Mouse (Mus musculus): ENCODE measurements around the gene Ccl17.

The Ccl17 gene

DNA sequence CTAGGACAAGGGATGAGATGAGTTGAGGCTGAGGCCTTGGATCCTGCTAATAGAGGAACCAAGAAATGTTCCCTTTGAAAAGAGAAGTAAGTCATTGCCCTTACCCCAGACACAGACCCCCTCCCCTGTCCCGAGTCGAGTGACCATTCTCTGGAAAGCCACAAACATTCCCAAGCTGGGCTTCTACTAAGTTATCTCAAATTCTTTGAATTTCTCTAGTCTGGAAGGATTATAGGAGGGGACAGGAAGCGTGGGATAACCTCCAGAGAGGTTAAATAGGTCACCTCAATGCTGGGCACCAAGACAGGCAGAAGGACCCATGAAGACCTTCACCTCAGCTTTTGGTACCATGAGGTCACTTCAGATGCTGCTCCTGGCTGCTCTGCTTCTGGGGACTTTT lies at the start of gene Ccl17:
Gene Ccl17, plus strand, starts transcription at position 301 of the 400 bp plus-strand sequence.
- no peak for DNase-seq (ENCODE audit: low spot score in 2 of 2)

DNA sequence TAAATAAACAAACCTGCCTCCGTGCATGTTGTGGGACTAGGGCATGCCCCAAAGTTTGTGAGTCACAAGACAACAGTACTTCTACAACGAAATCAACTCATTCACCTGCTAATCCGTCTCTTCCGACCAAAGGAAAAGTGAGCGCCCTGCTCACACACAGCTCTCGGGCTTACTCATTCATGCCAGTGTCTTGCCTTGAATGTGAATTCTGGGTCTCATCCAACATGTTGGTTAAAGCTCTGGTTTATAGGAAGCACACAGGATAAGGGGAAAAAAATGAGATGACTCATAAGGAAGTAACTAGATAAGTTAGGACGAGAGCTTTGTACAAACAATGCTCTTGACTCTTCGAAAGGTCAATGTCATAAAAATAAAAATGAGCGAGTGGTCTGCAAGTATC lies 43.2 kb upstream of the Ccl17 start:
- no peak for DNase-seq (ENCODE audit: low spot score in 2 of 2)

DNA sequence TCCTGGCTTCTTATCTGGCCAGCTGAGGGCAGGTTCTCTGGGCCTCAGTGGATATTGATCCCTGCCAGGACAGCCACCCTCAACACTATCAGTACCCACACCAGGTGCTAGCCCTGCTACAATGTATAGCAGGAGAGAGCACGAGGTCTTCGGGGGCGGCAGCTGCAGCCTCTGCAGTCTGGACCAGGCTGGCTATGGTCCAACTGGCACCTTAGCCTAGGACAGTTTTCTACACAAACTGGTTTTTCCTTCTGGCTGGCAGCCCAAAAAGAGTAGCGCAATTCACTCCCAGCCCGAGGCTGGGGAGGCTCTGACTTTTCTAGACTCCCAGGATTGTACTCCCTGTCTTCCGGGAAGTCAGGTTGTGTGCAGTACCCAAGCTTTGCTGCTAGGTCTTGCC lies 39.3 kb upstream of the Ccl17 start:
- no peak for DNase-seq (ENCODE audit: low spot score in 2 of 2)

DNA sequence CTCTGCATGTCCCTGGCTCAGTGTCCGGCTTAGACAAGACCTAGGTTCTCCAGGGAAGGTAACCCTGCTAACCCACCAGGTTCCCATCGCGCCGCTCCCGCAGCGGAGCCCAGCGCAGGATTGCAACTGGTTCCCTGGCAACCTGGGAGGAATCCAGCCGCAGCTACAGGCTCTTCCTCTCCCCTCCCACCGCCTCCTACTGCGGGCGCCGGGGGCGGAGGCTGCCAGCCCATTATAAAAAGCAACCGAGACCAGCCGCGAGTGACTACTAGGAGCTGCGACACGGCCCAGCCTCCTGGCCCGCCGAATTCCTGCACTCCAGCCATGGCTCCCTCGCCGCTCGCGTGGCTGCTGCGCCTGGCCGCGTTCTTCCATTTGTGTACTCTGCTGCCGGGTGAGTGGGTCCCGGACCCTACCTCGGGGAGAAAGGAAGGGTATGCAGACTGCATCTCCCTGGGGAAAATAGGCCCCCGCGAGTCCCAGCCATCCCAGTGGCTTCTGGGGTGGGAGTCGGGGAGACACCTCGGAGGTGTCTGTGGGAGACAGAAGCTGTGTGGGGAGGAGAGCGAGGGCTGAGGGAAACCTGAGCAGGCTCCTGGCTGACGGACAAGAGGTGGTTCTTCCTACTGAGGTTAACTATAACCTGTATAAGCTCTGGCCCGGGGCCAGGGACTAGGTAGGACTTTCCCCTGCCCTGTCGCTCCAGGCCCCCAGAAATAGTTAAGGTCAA lies 38.1 kb upstream of the Ccl17 start, which contains the start of gene Cx3cl1:
Gene Cx3cl1, plus strand, starts transcription at position 69 of the 730 bp plus-strand sequence.
- DNase-seq (ENCODE audit: low spot score in 2 of 2): peak; percentile 85 to 86

DNA sequence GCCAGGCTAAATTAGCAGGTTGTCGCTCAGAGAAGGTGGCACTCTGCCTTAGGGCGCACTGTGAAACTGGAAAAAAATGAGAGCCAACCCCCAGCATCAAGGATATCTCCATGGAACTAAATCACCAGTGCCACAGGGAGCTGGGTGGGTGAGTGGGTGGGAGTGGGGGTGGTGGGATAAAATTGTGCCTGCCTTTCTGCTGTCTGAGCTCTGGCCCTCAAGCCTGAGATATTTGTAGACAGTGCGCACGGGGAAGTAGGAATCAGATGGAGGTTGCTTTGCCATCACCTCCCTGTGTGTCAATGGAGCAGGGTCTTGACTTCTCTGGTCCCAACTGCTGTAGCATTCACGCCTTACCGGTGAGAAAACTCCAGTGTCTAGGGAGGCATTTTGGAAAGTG lies 37.2 kb upstream of the Ccl17 start:
- DNase-seq (ENCODE audit: low spot score in 2 of 2): no peak

DNA sequence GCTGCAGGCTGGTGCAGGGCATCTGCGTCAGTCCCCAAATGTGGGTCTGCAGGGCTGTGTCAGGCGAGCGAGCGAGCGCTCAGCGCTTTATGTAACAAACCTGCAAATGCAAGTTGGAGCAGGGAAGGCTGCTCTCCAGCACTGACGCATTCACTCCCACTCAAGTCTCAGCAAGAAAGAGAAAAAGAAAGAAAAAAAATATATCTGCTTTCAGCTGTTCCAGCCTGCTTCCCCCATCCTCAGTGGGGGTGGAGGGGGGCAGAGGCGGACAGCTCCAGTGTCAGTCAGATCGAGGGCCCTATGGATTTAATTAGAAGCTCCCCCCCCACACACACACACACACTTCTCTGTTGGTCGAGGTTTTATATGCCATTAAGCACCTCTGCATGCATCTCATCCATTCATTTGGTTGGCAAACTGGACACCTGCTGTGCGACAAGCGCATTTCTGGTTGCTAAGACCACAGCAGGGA lies 36.5 kb upstream of the Ccl17 start:
- DNase-seq (ENCODE audit: low spot score in 2 of 2): peak; percentile 53 to 67

DNA sequence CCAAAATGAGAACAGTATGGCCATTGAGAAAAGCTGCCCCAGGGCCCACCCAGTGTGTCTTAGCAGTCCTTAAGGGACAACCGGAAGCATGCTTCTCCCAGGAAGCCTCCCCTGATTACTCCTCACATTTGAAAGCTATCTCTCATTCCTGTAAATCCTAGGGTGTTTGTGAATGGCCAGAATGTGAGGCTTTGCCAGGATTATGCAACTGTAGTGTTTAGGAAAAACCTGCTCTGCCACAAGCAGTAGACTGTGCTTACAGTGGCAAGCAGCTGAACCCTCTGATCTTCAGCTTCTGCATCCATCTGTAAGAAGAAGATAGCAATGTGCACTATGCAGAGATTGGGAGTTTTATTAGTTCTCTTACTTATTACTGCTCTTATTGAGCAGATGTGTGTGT lies 35.7 kb upstream of the Ccl17 start:
- DNase-seq (ENCODE audit: low spot score in 2 of 2): no peak

DNA sequence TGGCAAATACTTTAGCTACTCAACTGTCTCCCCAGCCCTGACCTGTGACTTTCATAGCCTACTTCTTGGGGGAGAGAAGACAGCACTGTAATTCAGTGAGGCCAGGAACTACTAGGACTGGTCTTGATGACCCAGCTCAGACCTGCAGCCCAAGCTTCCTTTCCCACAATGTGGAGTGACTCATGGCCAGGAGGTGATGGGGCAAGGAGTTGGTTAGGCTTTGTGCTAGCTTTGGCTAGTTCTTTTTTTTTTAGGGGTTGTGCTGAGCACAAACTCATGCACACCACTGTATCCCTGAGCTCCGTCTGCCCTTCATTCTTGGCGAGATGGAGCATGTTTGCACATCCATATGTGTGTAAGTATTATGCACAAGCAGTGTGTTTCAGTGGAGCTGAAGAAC lies 33.9 kb upstream of the Ccl17 start:
- no peak for DNase-seq (ENCODE audit: low spot score in 2 of 2)

DNA sequence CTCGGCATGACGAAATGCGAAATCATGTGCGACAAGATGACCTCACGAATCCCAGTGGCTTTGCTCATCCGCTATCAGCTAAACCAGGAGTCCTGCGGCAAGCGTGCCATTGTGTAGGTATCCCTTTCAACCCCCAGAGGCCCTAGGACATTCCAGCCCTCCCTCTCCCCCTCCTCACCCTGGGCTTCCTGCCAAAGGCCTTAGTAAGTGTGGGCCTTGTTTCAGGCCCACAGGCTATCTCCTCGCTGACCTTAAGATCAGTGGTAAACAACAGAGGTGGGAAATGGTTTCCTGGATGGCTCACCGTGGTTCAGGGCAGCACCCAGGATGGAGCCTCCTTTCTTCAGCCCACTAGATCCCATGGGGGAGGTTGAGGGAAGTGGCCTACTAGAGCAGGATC lies 32.2 kb upstream of the Ccl17 start:
- DNase-seq (ENCODE audit: low spot score in 2 of 2): no peak

DNA sequence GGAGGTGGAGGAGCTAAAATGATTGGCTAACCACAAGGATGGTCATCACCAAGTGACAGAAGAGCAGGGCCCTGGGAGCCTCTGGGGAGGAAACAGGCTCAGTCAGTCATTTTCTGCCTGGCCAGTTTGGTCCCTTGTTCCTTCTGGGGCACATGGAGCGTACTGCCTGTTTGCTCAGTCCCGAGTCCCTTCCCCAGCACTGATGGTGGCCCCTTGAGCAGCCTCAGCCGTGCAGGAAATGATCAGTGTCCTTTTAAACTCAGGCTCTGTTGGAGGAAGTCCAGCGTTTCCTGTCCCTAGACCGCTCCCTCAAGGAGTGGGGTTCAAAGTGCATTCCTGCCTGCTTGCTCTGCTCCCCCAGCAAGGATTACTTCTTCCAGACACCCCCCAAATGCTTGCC lies 31.8 kb upstream of the Ccl17 start:
- no peak for DNase-seq (ENCODE audit: low spot score in 2 of 2)

DNA sequence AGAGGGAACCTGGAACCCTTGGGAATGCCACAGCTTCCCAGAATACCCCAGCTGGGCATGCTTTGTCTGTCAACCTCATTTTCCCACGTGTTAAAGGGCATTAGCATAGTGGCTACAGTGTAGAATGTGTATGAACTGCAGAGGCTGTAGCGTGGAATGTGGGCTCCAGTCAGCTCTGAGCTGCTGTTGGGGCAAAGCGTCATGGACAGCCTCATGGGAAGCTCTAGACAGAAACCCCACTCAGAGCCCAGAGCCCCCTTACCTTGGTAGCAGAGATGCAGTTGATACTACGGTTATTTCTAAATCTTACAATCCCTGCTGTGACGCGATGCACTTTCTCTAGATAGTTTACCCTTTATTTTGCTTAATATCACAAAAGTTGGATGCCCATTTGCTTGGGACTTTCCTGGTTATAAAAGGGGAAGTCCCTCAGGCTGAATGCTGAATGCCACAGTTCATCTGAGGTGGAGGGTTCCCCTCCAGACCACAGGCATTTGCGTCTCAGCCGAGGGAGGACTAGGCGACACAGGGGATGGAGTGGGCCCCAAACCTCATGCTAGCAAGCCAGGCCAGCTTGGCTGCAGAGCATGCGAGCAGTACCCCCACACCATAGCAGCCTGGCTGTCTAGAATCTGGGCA lies 31.2 kb upstream of the Ccl17 start:
- DNase-seq (ENCODE audit: low spot score in 2 of 2): no peak

DNA sequence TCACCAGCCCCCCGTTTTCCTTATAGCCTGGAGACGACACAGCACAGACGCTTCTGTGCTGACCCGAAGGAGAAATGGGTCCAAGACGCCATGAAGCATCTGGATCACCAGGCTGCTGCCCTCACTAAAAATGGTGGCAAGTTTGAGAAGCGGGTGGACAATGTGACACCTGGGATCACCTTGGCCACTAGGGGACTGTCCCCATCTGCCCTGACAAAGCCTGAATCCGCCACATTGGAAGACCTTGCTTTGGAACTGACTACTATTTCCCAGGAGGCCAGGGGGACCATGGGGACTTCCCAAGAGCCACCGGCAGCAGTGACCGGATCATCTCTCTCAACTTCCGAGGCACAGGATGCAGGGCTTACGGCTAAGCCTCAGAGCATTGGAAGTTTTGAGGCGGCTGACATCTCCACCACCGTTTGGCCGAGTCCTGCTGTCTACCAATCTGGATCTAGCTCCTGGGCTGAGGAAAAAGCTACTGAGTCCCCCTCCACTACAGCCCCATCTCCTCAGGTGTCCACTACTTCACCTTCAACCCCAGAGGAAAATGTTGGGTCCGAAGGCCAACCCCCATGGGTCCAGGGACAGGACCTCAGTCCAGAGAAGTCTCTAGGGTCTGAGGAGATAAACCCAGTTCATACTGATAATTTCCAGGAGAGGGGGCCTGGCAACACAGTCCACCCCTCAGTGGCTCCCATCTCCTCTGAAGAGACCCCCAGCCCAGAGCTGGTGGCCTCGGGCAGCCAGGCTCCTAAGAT lies 30.5 kb upstream of the Ccl17 start:
- no peak for DNase-seq (ENCODE audit: low spot score in 2 of 2)

DNA sequence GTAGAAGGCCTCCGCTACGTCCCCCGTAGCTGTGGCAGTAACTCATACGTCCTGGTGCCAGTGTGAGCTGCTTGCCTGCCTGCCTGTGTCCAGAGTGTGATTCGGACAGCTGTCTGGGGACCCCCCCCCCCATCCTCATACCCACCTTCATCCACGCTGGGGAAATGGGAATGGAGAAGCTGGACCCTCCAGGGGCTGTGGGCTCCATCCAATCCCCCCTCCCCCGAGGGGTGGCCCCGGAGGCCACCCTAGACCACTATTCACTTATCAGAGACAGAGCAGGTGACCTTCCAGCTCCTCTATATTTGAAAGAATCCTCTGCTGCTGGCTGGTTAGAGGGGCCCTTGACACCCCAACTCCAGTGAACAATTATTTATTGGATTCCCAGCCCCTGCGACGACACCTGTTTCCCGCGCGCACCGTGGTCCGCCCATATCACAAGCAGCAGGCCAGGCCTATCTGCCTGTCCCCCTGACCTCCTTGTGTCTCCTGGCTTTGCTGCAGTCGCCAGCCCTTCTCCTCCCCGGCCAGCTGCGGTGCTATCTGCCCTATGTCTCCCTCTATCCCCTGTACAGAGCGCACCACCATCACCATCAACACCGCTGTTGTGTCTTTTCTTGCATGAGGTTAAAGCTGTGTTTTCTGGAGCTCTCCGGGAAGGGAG lies 29.6 kb upstream of the Ccl17 start:
- no peak for DNase-seq (ENCODE audit: low spot score in 2 of 2)

DNA sequence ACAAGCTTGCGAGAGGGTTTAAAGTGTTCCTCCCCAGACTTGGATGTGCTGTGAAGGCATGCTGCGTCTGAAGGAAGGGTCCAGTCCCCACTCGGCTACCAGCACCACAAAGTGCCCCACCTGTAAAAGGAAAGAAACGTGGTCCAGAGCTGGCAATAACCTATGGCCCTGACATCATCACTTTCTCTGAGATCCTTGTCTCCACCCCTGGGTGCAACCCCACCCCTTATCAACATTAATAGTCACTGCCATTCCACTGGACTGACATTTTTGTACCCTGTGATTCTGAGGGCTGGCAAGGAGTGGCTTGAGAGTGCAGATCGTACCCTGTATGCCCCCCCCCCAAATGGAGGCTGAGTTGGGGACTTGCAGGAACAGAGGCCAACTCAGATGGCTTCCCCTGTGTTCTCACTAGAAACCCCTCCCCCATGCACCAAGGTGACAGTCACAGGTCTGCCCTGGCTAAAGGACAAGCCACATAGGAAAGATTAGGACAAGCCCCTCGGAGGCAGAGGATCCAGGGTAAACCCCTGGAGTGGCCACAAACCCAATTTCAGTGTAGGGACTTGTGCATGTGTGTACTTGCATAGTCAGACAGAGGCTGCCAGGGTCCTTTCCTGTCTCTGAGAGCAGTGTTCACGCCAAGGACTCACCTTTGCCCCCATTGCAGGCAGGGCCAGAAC lies 29.0 kb upstream of the Ccl17 start:
- no peak for DNase-seq (ENCODE audit: low spot score in 2 of 2)

DNA sequence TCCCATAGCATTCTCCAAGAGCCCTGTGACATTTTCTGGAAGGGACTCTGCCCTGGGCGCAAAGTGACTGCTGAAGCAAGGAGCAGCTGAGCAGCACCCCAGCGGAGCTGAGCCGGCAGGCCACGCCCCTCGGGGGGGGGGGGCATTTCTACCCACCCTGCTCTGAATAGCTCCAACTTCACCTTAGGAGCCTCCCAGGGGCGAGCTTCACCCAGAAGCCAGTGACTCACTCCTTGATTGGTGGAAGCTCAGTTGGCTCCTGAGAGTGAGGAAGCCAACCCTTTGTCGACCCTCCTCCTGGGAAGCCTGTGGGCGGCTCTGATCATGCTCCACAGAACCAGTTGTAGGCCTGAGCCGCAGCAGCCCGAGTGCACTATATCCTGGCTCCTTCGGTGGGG lies 28.4 kb upstream of the Ccl17 start:
- DNase-seq (ENCODE audit: low spot score in 2 of 2): no peak

DNA sequence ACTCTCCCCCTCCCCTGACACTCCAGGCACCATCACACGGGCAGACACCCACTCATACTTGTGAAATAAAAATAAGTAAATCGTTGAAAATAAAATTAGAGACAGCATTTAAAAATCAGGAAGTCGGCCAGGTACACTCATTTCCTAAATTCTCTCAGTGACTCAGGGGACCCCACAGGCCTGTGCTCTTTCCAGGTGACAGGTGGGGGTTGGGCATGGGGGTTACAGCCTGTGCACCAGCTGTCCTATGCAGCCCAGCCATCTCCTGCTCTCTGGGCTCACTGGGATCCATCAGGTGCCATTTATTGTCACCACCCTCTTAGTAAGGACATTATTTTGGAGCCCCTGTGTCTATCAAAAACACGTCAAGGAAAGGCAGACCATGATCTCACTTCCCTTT lies 26.4 kb upstream of the Ccl17 start:
- DNase-seq (ENCODE audit: low spot score in 2 of 2): no peak

DNA sequence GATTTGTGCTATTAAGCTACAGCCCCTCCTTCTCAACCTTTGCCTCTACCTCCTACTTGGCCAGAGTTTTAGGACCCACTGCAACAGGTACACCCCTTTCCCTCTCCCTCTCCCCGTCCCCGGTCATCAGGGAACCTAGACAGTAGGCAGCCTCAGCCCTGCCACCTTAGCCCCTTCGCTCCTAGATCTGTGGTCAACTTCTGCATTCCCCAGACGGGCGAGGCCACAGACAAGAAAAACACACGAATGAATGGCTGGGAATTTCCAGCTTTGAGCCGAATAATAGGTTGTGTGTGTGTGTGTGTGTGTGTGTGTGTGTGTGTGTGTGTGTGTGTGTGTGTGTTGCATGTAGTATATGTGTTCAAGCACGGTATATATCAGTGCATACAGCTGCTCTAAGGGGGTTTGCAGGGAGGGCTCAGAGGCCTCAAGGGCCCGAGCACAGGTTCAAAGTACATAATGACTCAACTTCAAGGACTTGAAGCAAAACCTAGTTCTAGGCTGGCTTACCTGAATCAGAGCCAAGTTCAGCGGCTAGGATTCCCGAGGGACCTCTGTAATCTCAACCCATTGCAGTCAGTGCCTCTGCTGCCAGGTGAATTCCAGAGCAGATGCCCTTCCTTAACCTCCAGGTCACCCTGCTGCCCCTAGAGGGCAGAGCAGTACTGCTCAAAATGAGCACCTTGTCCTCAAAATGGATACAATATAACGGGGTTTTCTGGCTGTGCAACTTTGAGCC lies 24.8 kb upstream of the Ccl17 start:
- no peak for DNase-seq (ENCODE audit: low spot score in 2 of 2)

DNA sequence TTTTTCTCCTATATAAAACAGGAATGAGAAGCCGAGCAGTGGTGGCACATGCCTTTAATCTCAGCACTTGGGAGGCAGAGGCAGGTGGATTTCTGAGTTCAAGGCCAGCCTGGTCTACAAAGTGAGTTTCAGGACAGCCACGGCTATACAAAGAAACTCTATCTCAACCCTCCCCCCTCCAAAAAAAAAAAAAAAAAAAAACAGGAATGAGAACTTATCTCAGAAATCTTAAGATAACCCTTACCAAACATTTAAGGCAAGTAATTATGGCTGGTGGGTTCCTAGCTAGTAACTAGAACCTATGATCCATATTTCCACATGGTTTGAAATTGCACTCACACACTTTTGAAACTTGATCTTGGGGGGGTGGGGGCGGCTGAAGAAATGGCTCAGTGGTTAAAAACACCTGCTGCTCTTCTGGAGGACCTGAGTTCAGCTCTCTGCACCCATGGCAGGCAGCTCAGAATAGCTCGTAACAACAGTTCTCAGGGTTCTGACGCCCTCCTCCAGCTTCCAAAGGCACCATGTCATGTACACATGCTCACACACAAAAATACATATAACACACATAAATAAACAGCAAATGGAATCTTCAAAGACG lies 24.2 kb upstream of the Ccl17 start:
- DNase-seq (ENCODE audit: low spot score in 2 of 2): no peak

DNA sequence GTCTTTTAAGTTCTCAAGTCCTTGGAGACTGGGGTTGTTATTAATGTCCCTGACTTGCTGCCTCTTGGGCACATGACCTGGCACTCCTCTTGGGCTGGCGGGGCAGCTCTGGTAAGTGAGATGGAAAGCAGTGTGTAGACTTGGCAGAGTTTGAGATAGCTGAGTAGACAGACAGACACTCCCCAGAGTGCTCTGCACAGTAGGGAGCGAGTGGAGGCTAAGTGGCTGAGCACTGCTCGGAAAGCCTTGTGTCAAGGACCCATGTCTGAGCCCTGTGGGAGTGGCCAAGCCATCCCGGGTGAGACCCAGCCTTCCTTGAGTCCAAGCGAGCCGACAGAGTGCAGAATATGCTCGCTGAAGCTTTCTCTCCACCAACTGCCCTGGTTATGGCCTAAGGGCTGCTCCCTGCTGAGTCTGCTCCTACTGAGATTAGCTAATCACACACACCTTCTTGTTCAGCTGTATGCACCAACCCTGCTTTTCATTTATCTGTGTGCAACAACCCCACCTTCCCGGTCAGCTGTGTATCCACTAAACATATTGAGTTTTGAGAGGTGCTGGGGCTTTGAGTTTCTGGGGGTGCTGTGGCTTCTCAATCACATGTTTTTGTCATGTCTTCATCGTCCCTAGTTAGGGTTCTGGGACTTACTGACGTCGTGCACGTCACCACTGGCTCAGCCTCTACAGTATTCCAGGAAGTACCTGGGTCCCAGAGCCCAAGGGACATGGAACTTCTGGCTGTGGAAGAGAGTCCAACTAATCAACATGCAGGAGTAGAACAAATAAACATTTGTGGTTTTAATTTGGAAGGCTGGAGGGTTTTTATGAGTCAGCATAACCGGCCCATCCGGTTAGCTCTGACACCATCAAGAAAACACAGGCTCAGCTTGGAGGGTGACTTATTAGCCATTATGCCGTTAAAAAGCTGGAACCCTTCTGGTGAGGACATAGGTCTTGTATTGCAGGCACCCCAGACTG lies 22.4 kb upstream of the Ccl17 start:
- no peak for DNase-seq (ENCODE audit: low spot score in 2 of 2)
